Mouse (Mus musculus) cerebellum, adult 9-10 months (tissue): Measurements from ENCODE around the gene Tmem235.

Source experiments
- DNase-seq: peaks from one replicate; pipeline ENCODE4 v3.0.0; 2022

Tmem235 gene

DNA sequence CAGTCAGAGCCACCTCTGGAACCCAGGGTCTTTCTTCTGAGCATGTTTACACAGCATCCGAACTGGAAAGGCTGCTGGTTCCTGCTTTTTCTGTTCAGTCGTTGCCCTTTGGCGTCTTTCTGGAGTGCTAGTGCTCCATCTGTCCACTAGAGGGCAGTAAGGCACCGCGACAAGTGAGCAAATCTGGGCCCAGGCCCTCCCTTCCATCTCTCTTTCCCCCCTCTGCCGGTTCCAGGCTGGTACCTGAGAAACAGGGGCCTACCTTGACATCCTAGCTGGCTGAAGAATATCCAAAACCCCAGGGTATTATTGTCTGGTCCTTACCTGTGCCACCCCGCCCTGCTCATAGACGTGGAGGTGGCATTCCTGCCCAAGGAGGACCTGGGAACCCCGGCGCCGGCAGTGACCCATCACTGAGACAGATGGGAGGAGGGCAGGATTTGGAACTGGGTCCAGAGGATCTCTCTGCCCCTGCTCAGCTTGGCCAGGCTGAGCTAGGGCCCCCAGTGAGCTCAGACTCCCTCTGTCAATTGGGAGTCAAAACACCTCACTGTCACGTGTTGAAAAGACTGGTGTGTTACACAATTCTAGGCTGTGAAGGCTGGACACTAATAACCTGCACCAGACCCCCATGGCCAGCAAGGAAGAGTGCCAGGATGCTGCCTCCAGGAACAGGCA lies 10.3 kb downstream of the Tmem235 start:
- DNase-seq: peak; percentile 93

DNA sequence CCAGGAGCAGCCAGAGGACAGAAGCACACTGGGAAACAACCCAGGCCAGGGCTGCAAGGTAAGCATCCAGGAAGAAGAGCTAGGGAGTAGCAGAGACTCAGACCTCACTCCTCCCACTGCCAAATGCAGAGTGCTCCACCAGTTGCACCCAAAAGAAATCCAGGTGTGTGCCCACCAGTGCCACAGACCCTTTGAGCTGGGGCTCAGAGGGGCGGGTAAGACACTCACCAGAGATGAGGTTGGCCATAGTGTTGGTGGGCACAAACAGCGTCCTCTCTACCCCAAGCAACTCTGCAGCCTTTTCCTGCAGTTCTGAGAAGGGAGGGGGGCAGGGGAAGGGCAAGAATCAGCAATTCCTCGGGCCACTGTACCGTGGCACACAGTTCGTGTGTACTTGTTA lies 10.8 kb downstream of the Tmem235 start:
- DNase-seq: no peak

DNA sequence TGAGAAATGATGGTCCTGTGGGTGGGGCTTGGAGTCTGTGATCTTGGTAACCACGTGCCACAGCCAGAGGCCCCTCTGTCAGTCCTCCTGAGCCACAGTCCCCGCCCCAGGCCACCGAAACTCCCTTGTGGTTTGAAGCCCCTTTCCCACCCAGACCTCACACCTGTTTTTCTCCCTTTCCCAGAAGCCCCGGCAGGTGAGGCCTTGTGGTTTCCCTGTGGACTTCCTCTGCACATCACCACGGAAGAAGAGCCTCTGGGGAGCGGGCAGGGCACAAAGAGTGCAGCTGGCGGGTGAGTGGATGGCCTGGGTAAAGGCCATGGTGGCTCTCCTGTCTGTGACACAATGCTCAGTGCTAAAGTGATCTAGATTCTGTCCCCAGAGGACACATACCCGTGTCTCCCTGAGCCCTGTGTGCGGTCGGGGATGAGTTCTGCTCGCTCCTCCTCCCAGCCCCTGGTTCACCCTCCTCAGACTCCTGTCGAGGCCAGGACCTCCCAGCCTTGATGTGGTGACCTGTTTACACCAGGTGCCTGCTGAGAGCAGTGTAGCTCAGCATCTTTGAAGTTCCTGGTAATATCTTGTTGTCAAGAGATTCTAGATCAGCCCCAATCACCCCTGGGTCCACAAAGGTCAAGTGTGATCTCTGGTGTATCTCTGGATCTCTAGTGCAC lies 11.5 kb downstream of the Tmem235 start:
- no peak for DNase-seq

DNA sequence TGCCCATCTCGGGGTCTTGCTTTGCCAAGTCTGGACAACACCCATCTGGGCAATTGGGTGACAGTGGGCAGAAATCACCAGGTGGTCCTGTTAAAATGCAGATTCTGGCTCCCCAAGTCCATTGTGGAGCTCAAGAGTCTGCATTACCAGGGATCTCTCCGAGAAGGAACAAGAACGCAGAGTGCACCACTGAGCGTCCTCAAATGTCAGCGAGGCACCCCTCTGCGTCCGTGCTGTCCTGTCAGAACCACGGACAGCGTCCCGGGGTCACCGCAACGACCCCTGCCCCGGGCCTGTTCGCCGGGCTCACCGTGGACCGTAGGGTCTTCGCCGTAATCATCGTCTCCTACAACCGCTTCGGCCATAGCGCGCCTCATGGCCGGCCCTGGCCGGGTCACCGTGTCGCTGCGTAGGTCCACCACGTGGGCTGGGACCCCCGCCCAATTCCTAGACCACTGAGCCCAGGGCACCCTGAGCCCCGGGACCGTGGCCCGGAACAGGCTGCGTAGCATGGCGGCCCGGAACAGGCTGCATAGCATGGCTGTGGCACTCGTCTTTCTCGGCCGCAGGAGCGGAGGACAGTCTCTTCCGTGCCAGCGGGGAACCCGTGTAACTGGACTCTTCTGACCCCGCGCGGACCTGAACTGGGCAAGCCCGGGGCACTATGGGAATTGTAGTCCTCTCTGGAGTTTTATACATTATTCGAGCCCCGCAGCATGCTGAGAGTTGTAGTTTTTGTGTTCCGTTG lies 12.5 kb downstream of the Tmem235 start, which contains the start of gene Tha1:
Gene Tha1 (minus strand): TSS at position 621 of the 748 bp plus-strand sequence.
- peak; percentile 87 for DNase-seq

GRCm38 (mm10) chr11:117874419-117874818 lies 13.9 kb downstream of the Tmem235 start:
- no peak for DNase-seq

- no peak for DNase-seq
Observed at GRCm38 (mm10) chr11:117875681-117876080, 15.1 kb downstream of the Tmem235 start.

GRCm38 (mm10) chr11:117877917-117878745 lies 17.6 kb downstream of the Tmem235 start:
- DNase-seq: peak; percentile 30

GRCm38 (mm10) chr11:117878892-117879291 lies 18.3 kb downstream of the Tmem235 start:
- DNase-seq: no peak

DNA sequence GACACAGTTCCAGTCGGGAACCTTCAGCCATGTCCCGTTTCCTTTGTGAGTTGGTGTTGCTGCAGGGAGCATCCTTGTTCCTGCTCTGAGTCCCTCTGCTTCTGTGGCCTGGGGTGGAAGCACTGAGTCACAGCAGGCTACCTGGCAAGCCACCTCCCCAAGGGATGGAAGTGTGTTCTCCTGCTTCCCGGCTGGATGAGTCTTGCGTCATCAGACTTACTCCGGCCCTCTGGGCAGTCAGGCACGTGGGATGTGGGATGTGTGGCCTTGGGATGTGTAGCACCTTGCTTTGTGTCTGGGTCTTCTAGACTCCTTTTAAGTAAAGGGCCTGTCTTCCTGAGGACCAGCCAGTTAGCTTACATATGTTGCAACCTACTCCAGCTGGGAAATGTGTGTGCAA lies 19.1 kb downstream of the Tmem235 start:
- DNase-seq: peak; percentile 17

DNA sequence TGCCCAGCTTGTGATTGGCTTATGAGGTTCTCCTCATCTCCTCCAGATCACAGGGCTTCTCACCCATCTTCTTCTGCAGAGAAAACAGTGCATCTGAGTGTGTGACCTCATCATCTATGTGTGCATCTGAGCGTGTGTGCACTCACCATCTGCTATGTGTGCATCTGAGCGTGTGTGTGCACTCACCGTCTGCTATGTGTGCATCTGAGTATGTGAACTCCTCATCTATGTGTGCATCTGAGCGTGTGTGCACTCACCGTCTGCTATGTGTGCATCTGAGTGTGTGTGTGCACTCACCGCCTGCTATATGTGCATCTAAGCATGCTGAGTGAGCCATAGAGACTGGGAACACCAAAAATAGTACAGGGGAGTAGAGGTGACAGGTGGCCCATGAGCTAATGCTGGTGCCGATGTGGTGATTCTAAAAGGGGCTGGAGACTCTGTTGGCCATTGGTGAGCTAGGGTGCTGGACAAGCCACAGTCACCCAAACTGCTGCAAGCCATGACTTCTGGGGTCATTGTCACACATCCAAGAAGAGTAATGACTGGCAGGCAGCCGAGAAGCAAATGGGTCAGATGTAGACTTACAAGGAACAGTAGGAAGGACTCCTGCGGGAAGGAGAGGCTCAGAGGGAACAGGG lies 19.9 kb downstream of the Tmem235 start:
- DNase-seq: peak; percentile 59

GRCm38 (mm10) chr11:117880977-117881358 lies 20.4 kb downstream of the Tmem235 start:
- DNase-seq: peak; percentile 20

DNA sequence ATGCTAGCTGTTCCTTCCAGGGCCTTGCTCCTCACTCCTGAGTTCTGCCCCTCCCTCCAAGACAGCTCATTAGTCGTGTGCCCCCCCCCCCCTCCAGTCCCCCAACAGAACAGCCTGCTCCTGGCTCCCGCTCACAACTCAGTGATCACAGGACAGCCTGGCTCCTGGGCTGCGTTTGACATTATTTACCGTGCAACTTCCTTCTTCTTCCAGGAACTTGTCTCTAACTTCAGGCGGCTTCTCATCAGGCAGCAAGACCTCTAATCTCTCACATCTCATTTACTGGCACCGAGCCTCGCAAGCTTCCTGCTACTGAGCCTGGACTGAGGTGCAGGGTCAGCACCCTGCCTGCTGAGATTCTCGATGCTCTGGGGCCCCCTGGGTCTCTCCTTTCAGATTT lies 21.2 kb downstream of the Tmem235 start:
- DNase-seq: peak; percentile 20

DNA sequence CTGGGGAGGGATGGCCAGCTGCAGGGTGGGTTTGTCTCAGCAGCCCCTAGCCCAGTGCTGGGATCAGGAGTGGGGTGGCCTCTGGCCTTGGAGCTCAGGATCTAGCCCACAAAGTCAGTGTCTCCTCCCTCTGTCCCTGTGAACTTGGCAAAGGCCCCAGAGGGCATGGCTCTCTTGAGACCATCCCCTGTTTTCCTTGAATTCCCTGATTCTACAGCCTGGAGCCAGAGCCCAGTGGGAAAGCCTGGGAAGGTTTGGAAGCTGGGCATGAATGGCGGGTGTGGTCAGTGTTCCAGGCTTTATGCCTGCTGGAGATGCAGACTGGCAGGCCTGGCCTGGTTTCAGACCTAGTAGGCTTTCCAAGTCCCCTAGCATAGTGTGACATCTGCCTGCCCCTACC lies 21.7 kb downstream of the Tmem235 start:
- DNase-seq: peak; percentile 16

DNA sequence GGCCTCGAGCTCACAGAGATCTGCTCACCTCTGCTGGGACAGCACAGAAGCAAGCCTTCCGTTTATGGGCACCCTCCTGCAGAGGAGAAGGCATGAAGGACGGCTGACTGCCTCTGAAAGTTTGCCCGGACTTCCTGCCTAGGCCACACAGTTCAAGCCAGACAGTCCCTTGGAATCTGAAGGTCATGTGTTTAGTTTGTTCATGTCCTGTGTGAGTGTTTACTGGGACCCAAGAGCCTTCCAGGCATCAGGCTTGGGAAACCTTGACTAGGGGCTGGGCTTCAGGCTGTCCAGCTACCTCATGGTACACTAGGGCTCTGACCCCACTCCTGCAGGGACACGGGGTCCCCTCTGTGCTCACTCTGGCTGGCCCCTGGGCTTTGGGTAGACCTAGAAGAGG lies 25.4 kb downstream of the Tmem235 start:
- no peak for DNase-seq

DNA sequence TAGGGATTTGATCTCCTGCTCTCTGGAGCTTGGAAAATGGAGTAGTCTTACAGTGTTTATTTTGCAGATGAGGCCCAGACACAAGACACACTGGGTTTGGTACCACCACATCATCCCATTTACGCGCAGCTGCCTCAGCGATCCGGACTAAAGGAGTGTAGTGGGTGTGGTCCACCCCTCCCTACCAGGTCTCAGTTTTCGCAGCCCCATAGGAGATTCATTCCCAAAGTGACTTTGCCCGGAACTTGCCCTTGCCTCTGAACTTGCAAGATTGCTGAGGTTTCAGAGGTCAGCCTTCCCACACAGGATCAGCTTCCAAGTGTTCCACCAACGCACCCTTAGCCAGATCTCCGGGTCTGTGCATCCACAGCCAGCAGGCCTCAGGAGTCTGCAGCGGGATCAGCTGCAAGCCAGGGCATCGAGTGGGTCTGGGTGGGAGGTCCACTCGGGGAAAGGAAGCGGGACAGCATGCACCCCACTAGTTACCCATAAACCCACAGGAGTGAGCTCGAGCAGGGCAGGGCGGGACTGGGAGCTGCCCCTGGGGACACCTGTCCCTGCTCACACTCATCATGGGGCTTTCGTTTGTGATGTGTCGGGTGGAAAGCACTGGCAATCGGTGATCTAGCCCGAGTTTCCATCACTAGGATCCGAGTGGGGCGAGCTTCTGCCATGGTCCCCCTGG lies 27.8 kb downstream of the Tmem235 start:
- DNase-seq: no peak

DNA sequence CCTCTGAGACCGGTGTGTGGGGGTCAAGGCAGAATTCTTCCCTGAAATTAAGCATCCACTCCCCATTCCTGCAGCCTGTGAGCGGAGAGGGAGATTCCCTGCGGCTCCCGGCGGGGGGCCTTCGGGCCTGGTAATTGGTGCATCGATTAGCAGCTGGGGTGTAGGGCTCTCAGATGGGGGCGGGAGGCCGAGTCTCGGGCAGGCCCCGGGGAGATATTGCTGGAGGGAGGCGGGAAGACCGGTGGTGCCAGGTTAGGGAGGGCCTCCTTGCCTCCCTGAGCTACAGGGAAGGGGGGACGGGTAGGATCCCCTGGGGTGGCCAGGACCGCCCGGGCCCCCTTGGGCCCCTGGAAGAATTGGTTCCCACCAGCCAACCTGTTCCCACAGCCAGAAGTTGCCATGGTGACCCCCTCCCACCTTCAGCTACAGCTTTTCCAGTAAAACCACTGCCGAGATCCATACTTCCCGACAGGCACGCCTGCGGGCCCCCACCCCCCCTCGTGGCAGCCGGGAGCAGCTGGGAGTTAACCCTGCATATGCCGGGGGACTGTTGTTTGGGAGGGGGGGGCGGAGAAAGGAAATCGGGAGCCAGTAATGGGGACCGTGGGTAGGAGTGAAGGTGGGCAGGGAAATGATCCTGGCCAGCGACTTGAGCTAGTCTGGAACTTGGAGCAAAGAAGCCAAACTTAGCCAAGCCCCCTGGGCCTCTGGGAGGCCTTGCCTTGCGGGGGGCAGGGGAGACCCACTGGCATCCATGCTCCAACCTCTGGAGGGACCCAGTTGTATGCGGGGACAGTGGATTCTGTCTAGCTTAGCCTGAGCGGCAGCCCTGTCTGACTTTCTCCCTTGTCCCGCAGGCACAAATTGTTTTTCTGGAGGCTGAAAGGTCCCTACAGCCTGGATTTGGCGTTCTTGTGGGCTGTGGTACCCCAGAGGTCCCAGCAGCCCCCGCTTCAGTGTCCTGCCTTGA lies 28.6 kb downstream of the Tmem235 start:
- DNase-seq: no peak

DNA sequence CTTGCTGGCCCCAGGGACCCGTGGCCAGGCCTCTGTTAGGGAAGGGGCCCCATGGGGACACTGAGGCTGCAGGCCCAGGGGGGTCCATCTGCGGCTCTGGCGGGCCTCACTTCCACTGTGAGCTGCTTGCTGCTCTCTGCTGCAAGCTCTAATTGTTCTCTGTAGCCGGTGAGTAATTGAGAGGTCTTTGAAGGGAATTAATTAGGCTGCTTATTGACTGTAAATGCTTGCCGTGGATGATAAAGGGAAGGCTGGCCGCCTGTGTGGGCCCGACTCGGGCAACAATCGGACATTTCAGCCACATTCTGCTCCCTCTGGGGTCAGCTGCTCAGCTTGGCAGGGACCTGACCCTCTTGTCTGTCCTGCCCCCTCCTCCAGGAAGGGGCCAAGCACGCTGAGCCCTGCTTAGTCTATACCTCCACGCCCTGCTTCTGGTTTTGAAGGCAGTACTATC lies 29.4 kb downstream of the Tmem235 start:
- DNase-seq: no peak

- no peak for DNase-seq
Observed at GRCm38 (mm10) chr11:117890519-117891282, 30.1 kb downstream of the Tmem235 start.

DNA sequence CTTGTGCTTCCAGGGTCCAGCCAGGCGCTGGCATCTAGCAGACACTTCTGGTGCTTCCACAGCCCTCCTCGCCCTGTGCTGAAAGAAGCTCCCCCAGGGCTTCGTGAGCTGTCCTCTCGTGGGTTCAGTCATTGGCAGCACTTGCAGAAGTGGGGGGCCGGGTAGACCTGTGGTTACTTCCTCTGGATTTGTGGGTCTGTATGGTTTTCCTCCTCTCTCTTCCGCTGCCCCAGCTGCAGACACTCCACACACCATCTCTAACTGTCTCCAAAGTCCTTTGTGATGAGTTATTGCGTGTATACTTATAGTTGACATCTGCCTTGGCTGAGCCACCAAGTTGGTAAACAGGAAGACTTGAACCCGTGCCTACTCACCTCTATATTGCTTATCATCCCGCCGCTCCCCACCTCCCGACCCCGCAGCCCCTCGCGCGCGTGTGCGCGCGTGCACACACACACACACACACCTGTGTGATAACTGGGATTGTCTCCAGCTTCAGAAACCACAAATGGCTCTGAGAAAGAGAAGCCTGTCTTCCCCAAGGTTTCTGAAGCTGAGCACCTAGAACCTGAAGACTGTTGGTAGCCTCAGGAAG lies 31.1 kb downstream of the Tmem235 start:
- no peak for DNase-seq
